Mouse (Mus musculus): ENCODE measurements at regions not wholly inside any gene's neighbourhood (a gene's known extent, or its start where the extent isn't known, plus 50 kb on each side); places are given as distances from the start of the nearest gene placed in this dataset.

DNA sequence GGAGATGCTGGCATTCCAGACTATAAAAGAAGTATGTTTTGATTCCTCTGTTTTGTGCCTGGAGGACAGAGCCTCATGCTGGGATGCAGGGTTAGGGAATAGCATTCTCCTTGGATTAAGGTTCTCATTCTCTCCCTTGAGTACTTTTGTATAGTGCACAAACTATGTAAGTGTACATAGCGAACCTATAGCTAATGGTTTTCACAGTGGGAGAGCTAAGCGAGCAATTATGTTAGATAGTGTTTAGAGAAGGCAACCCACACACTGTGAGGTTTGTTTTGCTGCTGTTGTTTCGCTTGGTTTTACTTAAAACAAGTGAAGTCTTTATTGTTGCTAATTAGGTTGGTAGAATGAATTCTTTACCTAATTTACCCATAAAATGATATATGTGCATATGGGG, 266.2 kb downstream of the 1700017N19Rik start:
- no peak for ATAC-seq (replicated peaks in 1 of 2; ENCODE audit: insufficient read depth in 1 of 2, low FRiP score in 2 of 2, low TSS enrichment in 1 of 2, low read depth in 1 of 2, poor library complexity in 2 of 2, severe bottlenecking in 2 of 2)

GRCm38 (mm10) chr10:100865501-100866181, 275.4 kb downstream of the 1700017N19Rik start:
- no peak for ATAC-seq (replicated peaks in 1 of 2; ENCODE audit: insufficient read depth in 1 of 2, low FRiP score in 2 of 2, low TSS enrichment in 1 of 2, low read depth in 1 of 2, poor library complexity in 2 of 2, severe bottlenecking in 2 of 2)

DNA sequence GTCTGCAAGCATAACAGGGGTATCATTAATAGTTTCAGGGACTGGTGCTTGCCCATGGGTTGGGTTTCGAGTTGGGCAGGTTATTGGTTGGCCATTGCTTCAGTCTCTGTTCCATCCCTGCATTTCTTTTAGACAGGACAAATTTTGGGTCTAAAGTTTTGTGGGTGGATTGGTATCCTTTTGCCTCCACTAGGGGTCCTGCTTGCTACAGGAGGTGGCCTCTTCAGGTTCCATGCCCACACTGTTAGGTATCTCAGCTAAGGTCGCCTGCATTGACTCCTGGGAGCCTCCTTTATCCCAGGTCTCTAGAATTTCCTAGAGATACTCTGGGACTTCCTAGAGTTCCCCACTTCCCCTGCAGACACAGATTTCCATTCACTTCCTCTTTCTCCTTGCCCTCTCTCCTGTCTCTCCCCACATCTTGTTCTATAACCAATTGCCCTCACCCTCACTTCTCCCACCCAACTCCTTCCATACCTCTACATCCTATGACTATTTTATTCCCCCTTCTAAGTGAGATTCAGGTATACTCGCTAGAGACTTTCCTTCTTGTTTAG, 278.2 kb downstream of the 1700017N19Rik start:
- ATAC-seq (replicated peaks in 1 of 2; ENCODE audit: insufficient read depth in 1 of 2, low FRiP score in 2 of 2, low TSS enrichment in 1 of 2, low read depth in 1 of 2, poor library complexity in 2 of 2, severe bottlenecking in 2 of 2) = peak; percentile 39 to 65

GRCm38 (mm10) chr10:100882584-100882983, 292.3 kb downstream of the 1700017N19Rik start:
- no peak for ATAC-seq (replicated peaks in 1 of 2; ENCODE audit: insufficient read depth in 1 of 2, low FRiP score in 2 of 2, low TSS enrichment in 1 of 2, low read depth in 1 of 2, poor library complexity in 2 of 2, severe bottlenecking in 2 of 2)

DNA sequence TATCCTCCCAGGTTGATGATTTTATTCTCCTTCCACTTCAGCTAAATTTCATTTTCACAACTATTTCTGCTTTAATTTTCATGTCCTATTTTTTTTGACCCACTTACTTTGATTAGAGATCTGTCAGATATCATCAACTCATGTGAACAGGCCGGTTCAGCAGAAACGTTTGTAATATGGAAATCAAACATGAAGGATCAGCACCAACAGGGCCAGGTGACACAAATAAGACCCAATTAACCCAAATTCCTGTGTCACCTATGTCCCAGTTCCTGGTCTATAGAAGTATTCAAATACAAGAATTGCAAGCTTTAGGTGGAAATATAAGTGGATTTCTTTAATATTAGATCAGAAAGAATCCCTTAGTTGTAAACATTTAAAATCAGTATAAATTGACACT, 332.7 kb downstream of the 1700017N19Rik start:
- ATAC-seq (replicated peaks in 1 of 2; ENCODE audit: insufficient read depth in 1 of 2, low FRiP score in 2 of 2, low TSS enrichment in 1 of 2, low read depth in 1 of 2, poor library complexity in 2 of 2, severe bottlenecking in 2 of 2) = no peak

DNA sequence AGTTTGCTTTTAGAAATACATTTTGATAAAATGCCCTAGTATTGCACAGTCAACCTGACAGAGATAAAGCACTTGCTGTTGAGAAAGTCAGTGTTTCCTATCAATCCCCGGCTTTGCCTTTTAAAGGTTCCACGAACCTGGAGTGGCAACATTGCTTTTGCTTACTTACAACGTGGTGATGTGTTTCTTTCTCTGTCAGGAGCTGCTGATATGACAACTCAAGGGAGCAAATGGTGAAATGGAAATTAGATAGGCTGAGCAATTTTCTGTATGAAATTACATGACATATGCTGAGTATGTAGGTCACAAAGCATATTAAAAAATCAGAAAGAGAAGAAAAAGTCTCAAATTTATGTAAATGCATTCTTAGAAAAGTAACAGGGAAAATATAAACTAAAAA, 336.8 kb downstream of the 1700017N19Rik start:
- ATAC-seq (replicated peaks in 1 of 2; ENCODE audit: insufficient read depth in 1 of 2, low FRiP score in 2 of 2, low TSS enrichment in 1 of 2, low read depth in 1 of 2, poor library complexity in 2 of 2, severe bottlenecking in 2 of 2) = no peak

DNA sequence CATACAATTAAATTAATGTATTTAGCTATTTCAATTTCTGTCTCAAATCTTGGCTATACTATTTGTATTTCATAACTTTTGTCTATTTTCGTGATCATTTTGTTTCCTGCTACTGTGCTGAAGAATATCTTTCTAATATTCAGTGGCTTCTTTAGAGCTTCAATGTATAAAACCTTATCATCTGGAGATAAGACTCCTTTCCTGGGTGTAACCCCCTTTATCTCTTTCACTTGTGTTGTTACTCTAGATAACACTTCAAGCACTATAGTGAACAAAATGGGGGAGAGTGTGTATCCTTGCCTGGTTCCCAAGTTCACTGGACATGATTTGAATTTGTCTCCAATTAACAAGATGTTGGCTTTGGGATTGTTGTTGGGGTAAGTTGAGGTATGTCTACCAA, 341.5 kb downstream of the 1700017N19Rik start:
- no peak for ATAC-seq (replicated peaks in 1 of 2; ENCODE audit: insufficient read depth in 1 of 2, low FRiP score in 2 of 2, low TSS enrichment in 1 of 2, low read depth in 1 of 2, poor library complexity in 2 of 2, severe bottlenecking in 2 of 2)

GRCm38 (mm10) chr10:100958371-100958770, 368.1 kb downstream of the 1700017N19Rik start:
- ATAC-seq (replicated peaks in 1 of 2; ENCODE audit: insufficient read depth in 1 of 2, low FRiP score in 2 of 2, low TSS enrichment in 1 of 2, low read depth in 1 of 2, poor library complexity in 2 of 2, severe bottlenecking in 2 of 2) = no peak

DNA sequence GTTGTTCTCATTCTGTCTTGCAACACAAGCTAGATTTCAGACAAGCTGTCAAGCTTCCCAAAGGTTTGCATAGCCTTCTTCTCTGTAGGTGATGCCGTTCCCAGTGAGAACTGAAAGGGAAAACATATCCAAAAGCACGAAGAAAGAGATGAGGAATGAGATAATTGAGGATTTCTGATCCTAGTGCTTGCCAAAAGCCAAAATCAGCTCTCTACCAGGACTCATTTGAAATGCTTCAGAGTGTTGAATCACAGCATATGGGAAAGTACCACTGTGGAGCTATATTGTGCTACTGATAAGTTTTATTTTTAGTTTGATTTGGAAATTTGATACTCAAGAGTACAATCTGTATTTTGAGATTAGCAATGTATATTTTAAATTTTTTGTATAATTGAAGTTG, 413.2 kb downstream of the 1700017N19Rik start:
- ATAC-seq (replicated peaks in 1 of 2; ENCODE audit: insufficient read depth in 1 of 2, low FRiP score in 2 of 2, low TSS enrichment in 1 of 2, low read depth in 1 of 2, poor library complexity in 2 of 2, severe bottlenecking in 2 of 2) = no peak

DNA sequence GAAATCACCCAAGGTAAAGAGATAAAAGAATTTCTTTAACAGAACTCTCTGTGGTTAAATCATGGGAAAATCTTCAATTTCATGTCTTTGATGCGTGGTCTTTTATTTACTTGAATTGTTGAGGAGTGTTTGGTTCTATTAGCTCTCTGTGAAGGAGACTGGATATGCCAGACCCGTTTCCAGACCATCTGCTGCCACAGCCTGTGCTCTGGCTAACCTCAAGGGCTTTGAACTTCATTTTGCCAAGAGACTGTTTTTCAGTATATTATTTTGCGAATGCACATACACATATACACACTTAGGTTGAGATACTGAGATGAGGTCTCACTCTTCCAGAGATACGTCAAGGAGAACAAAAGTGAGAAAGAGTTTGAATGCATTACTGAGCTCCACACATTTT, 414.4 kb downstream of the 1700017N19Rik start:
- no peak for ATAC-seq (replicated peaks in 1 of 2; ENCODE audit: insufficient read depth in 1 of 2, low FRiP score in 2 of 2, low TSS enrichment in 1 of 2, low read depth in 1 of 2, poor library complexity in 2 of 2, severe bottlenecking in 2 of 2)

DNA sequence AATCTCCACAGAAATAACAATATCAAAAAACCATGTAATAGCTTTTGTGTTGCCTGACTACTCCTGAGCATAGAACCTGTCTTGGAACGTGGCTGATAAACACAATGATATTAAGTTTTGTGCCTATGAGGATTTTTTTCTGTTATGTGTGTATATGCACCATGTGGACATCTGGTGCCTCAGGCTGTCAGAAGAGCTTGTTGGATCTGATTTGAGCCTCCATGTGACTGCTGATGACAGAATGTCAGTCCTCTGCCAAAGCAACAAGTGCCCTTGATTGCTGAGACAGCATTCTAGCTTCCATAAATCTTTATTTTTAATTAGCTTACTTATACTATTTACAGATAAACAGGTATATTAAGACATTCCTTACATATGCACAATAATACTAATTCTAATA, 425.1 kb downstream of the 1700017N19Rik start:
- no peak for ATAC-seq (replicated peaks in 1 of 2; ENCODE audit: insufficient read depth in 1 of 2, low FRiP score in 2 of 2, low TSS enrichment in 1 of 2, low read depth in 1 of 2, poor library complexity in 2 of 2, severe bottlenecking in 2 of 2)

DNA sequence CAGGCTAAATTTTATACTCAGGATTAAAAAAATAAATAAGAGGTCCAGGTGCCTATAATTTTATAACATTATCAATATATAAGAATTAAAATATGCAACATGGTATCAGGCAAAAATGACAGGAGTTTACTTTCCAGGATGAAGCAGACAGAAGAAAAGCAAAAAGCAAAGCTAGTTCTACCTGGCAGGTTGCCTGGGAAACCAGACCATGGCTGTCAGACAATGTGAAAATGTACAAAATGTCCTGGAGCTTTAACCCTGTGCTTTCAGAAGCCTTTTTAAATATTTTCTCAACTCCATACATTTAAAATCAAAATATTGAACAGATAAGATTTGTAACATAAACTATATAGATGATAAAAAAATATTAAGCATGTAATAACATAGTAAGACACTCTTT, 448.3 kb downstream of the 1700017N19Rik start:
- ATAC-seq (replicated peaks in 1 of 2; ENCODE audit: insufficient read depth in 1 of 2, low FRiP score in 2 of 2, low TSS enrichment in 1 of 2, low read depth in 1 of 2, poor library complexity in 2 of 2, severe bottlenecking in 2 of 2) = no peak

DNA sequence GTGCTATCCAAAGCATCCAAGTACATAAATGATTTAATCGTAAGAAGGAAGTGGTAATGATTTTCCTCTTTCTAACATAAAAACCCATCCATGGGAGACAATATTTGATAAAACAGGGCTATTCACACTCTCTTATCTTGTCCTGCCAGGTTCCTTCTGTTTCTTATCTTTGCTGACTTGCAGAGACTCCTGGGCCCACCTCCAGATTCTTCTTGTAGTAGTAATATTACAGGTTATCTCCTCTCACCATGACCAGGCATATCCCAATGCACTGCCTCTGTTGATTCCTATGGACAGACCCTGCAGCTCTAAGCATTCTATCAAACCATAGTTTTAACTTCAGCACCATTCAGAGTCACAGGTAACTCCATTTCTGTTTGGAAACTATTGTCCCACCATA, 448.8 kb downstream of the 1700017N19Rik start:
- ATAC-seq (replicated peaks in 1 of 2; ENCODE audit: insufficient read depth in 1 of 2, low FRiP score in 2 of 2, low TSS enrichment in 1 of 2, low read depth in 1 of 2, poor library complexity in 2 of 2, severe bottlenecking in 2 of 2) = peak in 1 of 2 experiments; percentile 21; a peak in 1 of 4 replicates

Data from hematopoietic stem cell, adult 5-6 weeks (primary cell).